Mouse (Mus musculus) ES-E14 (cell line): ENCODE data around the gene Lpp. TPM values are rescaled to one million over a fixed set of nuclear protein-coding genes. Genes with fewer than 3 reads are reported as not detected.

Source experiments
- DNase-seq: peaks from one replicate; pipeline ENCODE4 v3.0.0-alpha.2; 2013; ENCODE audit warnings: low read depth, low spot score
- H3K27ac ChIP-seq: 2 replicates; pipeline ENCODE4 v1.5.1; 2012; ENCODE audit warnings: low read depth, mild to moderate bottlenecking, low read length, moderate library complexity, mixed read lengths; ENCODE audit not compliant: poor library complexity, insufficient read depth, severe bottlenecking
- H3K36me3 ChIP-seq: 2 replicates; pipeline ENCODE4 v1.6.1; 2012; ENCODE audit warnings: mild to moderate bottlenecking, low read length, moderate library complexity, mixed read lengths; ENCODE audit not compliant: control insufficient read depth, poor library complexity, insufficient read depth, severe bottlenecking
- H3K4me1 ChIP-seq, 2 experiments: fragments of 150-350 bp in 1 of 2; sonication (generic) in 1 of 2; 2 replicates each; pipeline ENCODE4 v1.6.1; 2012; ENCODE audit warnings: low read length in 2 of 2, mild to moderate bottlenecking in 1 of 2, mixed read lengths in 1 of 2; ENCODE audit not compliant: control insufficient read depth in 2 of 2, insufficient read depth in 2 of 2, poor library complexity in 1 of 2
- H3K4me3 ChIP-seq, 2 experiments: fragments of 150-350 bp in 1 of 2; sonication (generic) in 1 of 2; 2 replicates each; pipeline ENCODE4 v1.5.1; 2012; ENCODE audit warnings: low read length in 2 of 2, low read depth in 1 of 2, mild to moderate bottlenecking in 1 of 2, mixed read lengths in 1 of 2; ENCODE audit not compliant: insufficient read depth in 1 of 2, poor library complexity in 1 of 2, severe bottlenecking in 1 of 2
- H3K9ac ChIP-seq: 2 replicates; pipeline ENCODE4 v1.6.1; 2012; ENCODE audit warnings: low read depth, mild to moderate bottlenecking, low read length, mixed read lengths; ENCODE audit not compliant: poor library complexity, insufficient read depth, severe bottlenecking
- H3K9me3 ChIP-seq: fragments of 150-350 bp; sonication (generic); 2 replicates; pipeline ENCODE4 v1.6.1; 2012; ENCODE audit warnings: low read depth, mild to moderate bottlenecking, low read length; ENCODE audit not compliant: control insufficient read depth, insufficient read depth
- CHD2 ChIP-seq: IDR thresholded peaks from 2 replicates; pipeline ENCODE4 v1.6.1; 2014; ENCODE audit warnings: mild to moderate bottlenecking, low read depth, low read length, inconsistent platforms
- HCFC1 ChIP-seq: IDR thresholded peaks from 2 replicates; pipeline ENCODE4 v1.6.1; 2012; ENCODE audit warnings: low read length, inconsistent platforms, borderline replicate concordance; ENCODE audit not compliant: insufficient read depth
- MAFK ChIP-seq: IDR thresholded peaks from 2 replicates; pipeline ENCODE4 v1.6.1; 2014; ENCODE audit warnings: mild to moderate bottlenecking, low read depth, low read length, inconsistent platforms; ENCODE audit not compliant: insufficient read depth
- ZC3H11A ChIP-seq: IDR thresholded peaks from 2 replicates; pipeline ENCODE4 v1.6.1; 2012; ENCODE audit warnings: low read depth, mild to moderate bottlenecking, inconsistent platforms, low read length, borderline replicate concordance
- ZNF384 ChIP-seq: IDR thresholded peaks from 2 replicates; pipeline ENCODE4 v1.6.1; 2012; ENCODE audit warnings: low read depth, low read length, inconsistent platforms
- in situ Hi-C, 2 experiments: fragments of 600-800 bp; cut with MboI; formaldehyde crosslinking; loops; one replicate each; pipeline ENCODE4 v1.15.1; 2025; ENCODE audit warnings: low sequenced_read_pairs in 2 of 2, inconsistent platforms in 1 of 2; ENCODE audit not compliant: unreplicated experiment in 2 of 2
- total RNA-seq: library from RNA; depleted of rRNA; stranded (reverse); fragments of 300-350 nt; gene quantifications from 2 replicates; pipeline ENCODE4 v1.2.3, GENCODE M21; 2012

Lpp gene
- total RNA-seq, 1 experiment: 31.4 TPM

- H3K9me3 ChIP-seq: no peaks in the 10 kb centered on the region
- TF ChIP-seq CHD2 (no peak), HCFC1 (no peak), MAFK (no peak), ZNF384 (no peak), ZC3H11A (no peak)
- no peaks in the 10 kb centered on the region for H3K4me1 ChIP-seq
- no peak overlapping the region for H3K9ac ChIP-seq
- in situ Hi-C loops: no loop called here
- no peak overlapping the region for H3K4me3 ChIP-seq
- H3K36me3 ChIP-seq: no peaks in the 10 kb centered on the region
- no peak overlapping the region for H3K27ac ChIP-seq
- DNase-seq: no peak
These were observed 9.5 kb downstream of the Lpp start for GRCm38 (mm10) chr16:24402801-24403200.

DNA sequence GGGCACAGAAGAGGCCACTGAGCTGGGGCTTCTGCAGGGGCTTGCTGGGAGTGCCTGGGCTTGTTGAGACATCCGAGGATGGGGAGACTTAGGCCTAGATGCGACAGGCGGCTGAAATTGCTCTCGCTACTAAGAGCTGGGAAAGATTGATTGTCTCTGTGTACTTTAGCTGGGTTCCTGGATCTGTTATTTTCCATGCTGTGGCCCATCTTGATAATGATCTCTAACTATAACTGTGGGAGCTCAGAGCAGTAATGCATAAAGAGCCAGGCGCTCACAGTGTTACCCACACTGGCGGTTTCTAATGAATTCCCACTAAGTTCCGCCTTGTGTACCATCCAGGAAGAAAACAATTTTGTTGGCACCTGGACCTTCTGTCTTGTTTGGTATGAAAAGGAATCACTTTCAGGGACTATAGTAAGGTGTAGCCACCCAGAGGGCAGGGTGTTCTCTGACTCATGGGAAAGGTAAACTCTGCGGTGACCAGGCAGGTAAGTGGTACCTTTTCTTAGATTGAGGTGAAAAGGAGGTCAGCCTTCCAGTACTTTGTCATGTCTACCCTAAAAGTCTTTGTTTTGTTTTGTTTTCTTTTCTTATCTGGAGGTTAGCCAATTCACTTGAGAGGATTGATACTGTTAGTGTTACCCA is 10.6 kb downstream of the Lpp start:
- H3K36me3 ChIP-seq: no peaks in the 10 kb centered on the region
- in situ Hi-C loops: no loop called here
- H3K27ac ChIP-seq: no peak overlapping the region
- H3K4me1 ChIP-seq: no peaks in the 10 kb centered on the region
- H3K4me3 ChIP-seq: no peak overlapping the region
- TF ChIP-seq ZC3H11A (no peak), HCFC1 (no peak), ZNF384 (no peak), CHD2 (no peak), MAFK (no peak)
- no peak overlapping the region for H3K9ac ChIP-seq
- no peaks in the 10 kb centered on the region for H3K9me3 ChIP-seq
- DNase-seq: no peak

DNA sequence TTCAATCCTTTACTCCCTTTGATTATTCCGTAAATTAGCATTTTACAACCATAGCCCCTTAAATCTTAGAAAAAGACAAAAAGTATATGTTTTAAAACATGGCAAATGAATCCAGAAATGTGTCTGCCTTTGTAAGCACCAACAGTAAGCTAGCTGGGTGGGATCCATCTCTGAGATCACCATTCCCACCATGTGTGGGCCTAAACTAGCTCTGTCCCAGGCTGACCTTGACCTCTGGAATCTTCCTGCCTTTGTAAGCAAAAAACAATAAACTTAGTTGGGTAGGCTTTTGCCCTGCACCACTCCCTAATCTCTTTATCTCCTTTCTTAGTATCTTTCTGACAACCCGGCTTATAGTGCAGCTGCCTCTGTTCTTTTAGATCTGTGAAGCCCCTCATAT is 13.2 kb downstream of the Lpp start:
- Histone ChIP-seq H3K9me3 (no peaks in the 10 kb centered on the region), H3K9ac (no peak overlapping the region), H3K4me3 (no peak overlapping the region), H3K27ac (no peak overlapping the region), H3K4me1 (no peaks in the 10 kb centered on the region), H3K36me3 (no peaks in the 10 kb centered on the region)
- in situ Hi-C loops: no loop called here
- DNase-seq: no peak
- no peak for TF ChIP-seq MAFK
- TF ChIP-seq ZC3H11A: no peak
- TF ChIP-seq ZNF384: no peak
- no peak for TF ChIP-seq HCFC1
- TF ChIP-seq CHD2: no peak

- TF ChIP-seq MAFK: no peak
- in situ Hi-C loops: no loop called here
These were observed 18.0 kb downstream of the Lpp start for GRCm38 (mm10) chr16:24411281-24411680.

DNA sequence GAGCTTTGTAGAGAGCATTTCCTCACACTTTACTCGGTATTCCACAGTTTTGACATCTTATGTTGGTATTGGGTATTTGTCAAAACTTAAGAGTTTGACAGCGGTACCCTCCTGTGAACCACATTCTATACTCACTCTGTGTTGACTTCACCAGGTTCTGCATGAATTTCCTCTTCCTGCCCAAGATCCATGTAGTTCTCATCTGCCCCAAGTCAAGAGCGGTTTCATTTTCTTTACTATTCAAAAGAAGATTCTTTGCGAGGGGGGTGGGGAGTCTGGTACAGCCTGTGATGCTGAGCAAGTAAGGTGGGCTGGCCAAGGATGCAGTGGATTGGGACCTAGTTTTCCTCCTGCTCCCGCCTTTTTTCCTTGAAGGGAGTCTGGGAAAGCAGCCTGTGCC is 18.9 kb downstream of the Lpp start:
- Histone ChIP-seq H3K4me3 (no peak overlapping the region), H3K4me1 (no peaks in the 10 kb centered on the region), H3K27ac (no peak overlapping the region), H3K9ac (no peak overlapping the region), H3K36me3 (no peaks in the 10 kb centered on the region), H3K9me3 (no peaks in the 10 kb centered on the region)
- in situ Hi-C loops: no loop called here
- no peak for DNase-seq
- TF ChIP-seq MAFK (no peak), CHD2 (no peak), HCFC1 (no peak), ZC3H11A (no peak), ZNF384 (no peak)

More at GRCm38 (mm10) chr16:24411281-24411680, 18.0 kb downstream of the Lpp start:
- no peak for DNase-seq
- no peaks in the 10 kb centered on the region for H3K36me3 ChIP-seq
- no peak overlapping the region for H3K9ac ChIP-seq
- no peaks in the 10 kb centered on the region for H3K9me3 ChIP-seq
- no peaks in the 10 kb centered on the region for H3K4me1 ChIP-seq
- no peak overlapping the region for H3K27ac ChIP-seq
- H3K4me3 ChIP-seq: no peak overlapping the region
